Mouse (Mus musculus) myocyte (in vitro differentiated cells): ENCODE measurements around the gene Cyp4a12b. TPM values are rescaled to one million over a fixed set of nuclear protein-coding genes. Genes with fewer than 3 reads are reported as not detected.
"Not testable (repeated sequence)": the region's sequence is repeated elsewhere in the genome, so short reads cannot be mapped to it uniquely, and the experiment has no call there.

ENCODE experiments used
- H3K27me3 ChIP-seq: one replicate; pipeline ENCODE4 v1.6.1; 2011; ENCODE audit not compliant: control insufficient read depth, insufficient read depth, insufficient read length
- H3K36me3 ChIP-seq: one replicate; pipeline ENCODE4 v1.6.1; 2011; ENCODE audit not compliant: control insufficient read depth, insufficient read depth
- H3K4me2 ChIP-seq: one replicate; pipeline ENCODE4 v1.6.1; 2011; ENCODE audit warnings: low read depth, control low read depth
- H3K4me3 ChIP-seq: one replicate; pipeline ENCODE4 v1.5.1; 2011; ENCODE audit warnings: mild to moderate bottlenecking, control low read depth, moderate library complexity
- H3K79me2 ChIP-seq: one replicate; pipeline ENCODE4 v1.6.1; 2011; ENCODE audit not compliant: control insufficient read depth, insufficient read depth
- H3ac ChIP-seq: one replicate; pipeline ENCODE4 v1.6.1; 2011; ENCODE audit not compliant: control insufficient read depth, insufficient read length
- CEBPB ChIP-seq: IDR thresholded peaks from 2 replicates; pipeline ENCODE4 v1.6.1; 2011; ENCODE audit warnings: mild to moderate bottlenecking, moderate library complexity; ENCODE audit not compliant: poor library complexity, insufficient read depth, severe bottlenecking
- E2F4 ChIP-seq: IDR thresholded peaks from one replicate; pipeline ENCODE4 v1.6.1; 2011; ENCODE audit warnings: mild to moderate bottlenecking, control low read depth, moderate library complexity; ENCODE audit not compliant: insufficient read depth
- MAX ChIP-seq: IDR thresholded peaks from one replicate; pipeline ENCODE4 v1.6.1; 2011; ENCODE audit warnings: low read depth, mild to moderate bottlenecking, control low read depth
- MYOD1 ChIP-seq, 3 experiments: IDR thresholded peaks; one replicate each; pipeline ENCODE4 v1.6.1; 2011; ENCODE audit warnings: control low read depth in 2 of 3, low read depth in 2 of 3, mild to moderate bottlenecking in 2 of 3, moderate library complexity in 1 of 3; ENCODE audit not compliant: insufficient read length in 2 of 3, control insufficient read depth in 1 of 3
- MYOG ChIP-seq, 3 experiments: IDR thresholded peaks; one replicate each; pipeline ENCODE4 v1.6.1; 2011; ENCODE audit warnings: control low read depth in 2 of 3, low read depth in 2 of 3, mild to moderate bottlenecking in 2 of 3; ENCODE audit not compliant: insufficient read length in 2 of 3, control insufficient read depth in 1 of 3, insufficient read depth in 1 of 3
- POLR2A ChIP-seq: IDR thresholded peaks from one replicate; pipeline ENCODE4 v1.6.1; 2011; ENCODE audit warnings: low read depth, mild to moderate bottlenecking, control low read depth, moderate library complexity; ENCODE audit not compliant: insufficient read length
- POLR2AphosphoS2 ChIP-seq: IDR thresholded peaks from one replicate; pipeline ENCODE4 v1.6.1; 2011; ENCODE audit warnings: low read depth, control low read depth; ENCODE audit not compliant: insufficient read length
- REST ChIP-seq: IDR thresholded peaks from one replicate; pipeline ENCODE4 v1.6.1; 2011; ENCODE audit warnings: mild to moderate bottlenecking, control low read depth, moderate library complexity; ENCODE audit not compliant: insufficient read depth, insufficient read length
- SRF ChIP-seq: IDR thresholded peaks from one replicate; pipeline ENCODE4 v1.6.1; 2011; ENCODE audit warnings: low read depth; ENCODE audit not compliant: control insufficient read depth, insufficient read length
- TCF12 ChIP-seq: IDR thresholded peaks from one replicate; pipeline ENCODE4 v1.6.1; 2011; ENCODE audit warnings: mild to moderate bottlenecking, control low read depth; ENCODE audit not compliant: poor library complexity, insufficient read depth, severe bottlenecking
- TCF3 ChIP-seq: IDR thresholded peaks from one replicate; pipeline ENCODE4 v1.6.1; 2011; ENCODE audit warnings: low read depth, control low read depth; ENCODE audit not compliant: insufficient read length
- USF1 ChIP-seq: IDR thresholded peaks from one replicate; pipeline ENCODE4 v1.6.1; 2011; ENCODE audit warnings: low read depth, mild to moderate bottlenecking, control low read depth, moderate library complexity
- polyA plus RNA-seq: library from polyadenylated mRNA; unstranded; fragments of >200 nt; fragmentation: generic; extraction: Trizol; gene quantifications from one replicate; pipeline ENCODE4 v1.2.1, GENCODE M21; 2012; ENCODE audit warnings: missing spikeins

Gene Cyp4a12b
- 0.01 TPM for polyA plus RNA-seq

GRCm38 (mm10) chr4:115411324-115411723 is at the start of gene Cyp4a12b:
Gene Cyp4a12b, plus strand, starts transcription at chr4:115411624.
- H3K4me2 ChIP-seq, H3K36me3 ChIP-seq, H3K4me3 ChIP-seq, H3K79me2 ChIP-seq, H3K27me3 ChIP-seq, H3ac ChIP-seq: not testable (repeated sequence)

- H3K27me3 ChIP-seq, H3K4me2 ChIP-seq, H3K4me3 ChIP-seq, H3K36me3 ChIP-seq, H3K79me2 ChIP-seq, H3ac ChIP-seq: not testable (repeated sequence)
Observed at GRCm38 (mm10) chr4:115365624-115366023, 45.8 kb upstream of the Cyp4a12b start.

GRCm38 (mm10) chr4:115368067-115368466 is 43.4 kb upstream of the Cyp4a12b start:
- not testable (repeated sequence) for H3K79me2 ChIP-seq, H3K27me3 ChIP-seq, H3K4me3 ChIP-seq, H3K4me2 ChIP-seq, H3K36me3 ChIP-seq, H3ac ChIP-seq

- not testable (repeated sequence) for H3K4me2 ChIP-seq, H3ac ChIP-seq, H3K27me3 ChIP-seq, H3K36me3 ChIP-seq, H3K4me3 ChIP-seq, H3K79me2 ChIP-seq
Observed at GRCm38 (mm10) chr4:115396256-115396655, 15.2 kb upstream of the Cyp4a12b start.

GRCm38 (mm10) chr4:115396950-115397349 is 14.5 kb upstream of the Cyp4a12b start:
- not testable (repeated sequence) for H3K36me3 ChIP-seq, H3ac ChIP-seq, H3K4me2 ChIP-seq, H3K27me3 ChIP-seq, H3K4me3 ChIP-seq, H3K79me2 ChIP-seq

GRCm38 (mm10) chr4:115450577-115451137 is 39.2 kb downstream of the Cyp4a12b start:
- H3K27me3 ChIP-seq: no peaks in the 10 kb centered on the region
- TF ChIP-seq TCF3 (no peak), MYOG (IDR thresholded peaks at IDR 0.05; ENCODE audit: control insufficient read depth in 1 of 3, insufficient read depth in 1 of 3, insufficient read length in 2 of 3, low read depth in 2 of 3) (no peak), POLR2A (no peak), USF1 (no peak), REST (no peak), POLR2AphosphoS2 (no peak)
- no peak overlapping the region for H3K4me2 ChIP-seq
- no peak overlapping the region for H3K4me3 ChIP-seq
- no peaks in the 10 kb centered on the region for H3K36me3 ChIP-seq
- no peaks in the 10 kb centered on the region for H3K79me2 ChIP-seq
- H3ac ChIP-seq: no peak overlapping the region

- no peaks in the 10 kb centered on the region for H3K27me3 ChIP-seq
- no peak within 1 kb of the TSS for H3ac ChIP-seq
- no peak within 1 kb of the TSS for H3K4me2 ChIP-seq
- no peaks in the 10 kb centered on the region for H3K36me3 ChIP-seq
- no peaks in the 10 kb centered on the region for H3K79me2 ChIP-seq
- no peak within 1 kb of the TSS for H3K4me3 ChIP-seq
- no peak for TF ChIP-seq E2F4
- TF ChIP-seq CEBPB: no peak
- no peak for TF ChIP-seq TCF12
- TF ChIP-seq SRF: no peak
- no peak for TF ChIP-seq TCF3
- no peak for TF ChIP-seq REST
- TF ChIP-seq MYOG (IDR thresholded peaks at IDR 0.05; ENCODE audit: control insufficient read depth in 1 of 3, insufficient read depth in 1 of 3, insufficient read length in 2 of 3, low read depth in 2 of 3): no peak
- TF ChIP-seq MYOD1 (IDR thresholded peaks at IDR 0.05; ENCODE audit: control insufficient read depth in 1 of 3, insufficient read length in 2 of 3, low read depth in 2 of 3): no peak
- no peak for TF ChIP-seq MAX
- TF ChIP-seq POLR2AphosphoS2: no peak
- no peak for TF ChIP-seq USF1
- no peak for TF ChIP-seq POLR2A
Observed at GRCm38 (mm10) chr4:115452304-115452703, 40.9 kb downstream of the Cyp4a12b start, which contains the start of gene Cyp4a30b. Gene Cyp4a30b, plus strand, starts transcription at chr4:115452604.

GRCm38 (mm10) chr4:115473585-115473984 is 62.2 kb downstream of the Cyp4a12b start:
- not testable (repeated sequence) for H3K36me3 ChIP-seq, H3ac ChIP-seq, H3K79me2 ChIP-seq, H3K27me3 ChIP-seq, H3K4me3 ChIP-seq, H3K4me2 ChIP-seq

GRCm38 (mm10) chr4:115476051-115476450 is 64.6 kb downstream of the Cyp4a12b start:
- not testable (repeated sequence) for H3K27me3 ChIP-seq, H3K4me3 ChIP-seq, H3K4me2 ChIP-seq, H3K36me3 ChIP-seq, H3ac ChIP-seq, H3K79me2 ChIP-seq
